Mouse (Mus musculus) ovary, postnatal 36 days (tissue): ENCODE data around the gene Rhox4c.
"Not testable (repeated sequence)": the region's sequence is repeated elsewhere in the genome, so short reads cannot be mapped to it uniquely, and the experiment has no call there.

Experiments used
- DNase-seq: peaks from one replicate; pipeline ENCODE4 v3.0.0; 2022; ENCODE audit warnings: low spot score, mixed read lengths

The Rhox4c gene

GRCm38 (mm10) chrX:37480037-37480436 lies at the start of gene Rhox4c:
Rhox4c (plus strand) TSS chrX:37480337.
- not testable (repeated sequence) for DNase-seq

GRCm38 (mm10) chrX:37432194-37432593 lies 47.9 kb upstream of the Rhox4c start, which contains the start of gene Rhox4b:
Rhox4b (plus strand) TSS chrX:37432494.
- not testable (repeated sequence) for DNase-seq

GRCm38 (mm10) chrX:37453380-37453779 lies 26.8 kb upstream of the Rhox4c start, which contains the start of gene Rhox2c:
Rhox2c (plus strand) TSS chrX:37453680.
- DNase-seq, result not testable (repeated sequence)

GRCm38 (mm10) chrX:37458285-37458684 lies 21.9 kb upstream of the Rhox4c start, which contains the start of gene Rhox3c:
Rhox3c (plus strand) TSS chrX:37458585.
- not testable (repeated sequence) for DNase-seq

GRCm38 (mm10) chrX:37514059-37514458 lies 33.9 kb downstream of the Rhox4c start, which contains the start of gene Rhox4d:
Rhox4d (plus strand) TSS chrX:37514359.
- DNase-seq, result not testable (repeated sequence)

GRCm38 (mm10) chrX:37530152-37530551 lies 50.0 kb downstream of the Rhox4c start, which contains the start of gene Rhox2e:
Rhox2e (plus strand) TSS chrX:37530452.
- not testable (repeated sequence) for DNase-seq
